Mouse (Mus musculus) neural tube, embryonic 14.5 days (tissue): ENCODE measurements around the gene Gm20388. TPM values are rescaled to one million over a fixed set of nuclear protein-coding genes. Genes with fewer than 3 reads are reported as not detected.

ENCODE experiments used
- ATAC-seq: fragments of 200-750 bp; cut with Nextera tagmentation; 2 replicates; pipeline ENCODE4 v1.8.0; 2017; ENCODE audit warnings: low read depth, mild to moderate bottlenecking, moderate TSS enrichment, moderate library complexity
- H3K27ac ChIP-seq: fragments of 300-500 bp; sonication (generic); 2 replicates; pipeline ENCODE4 v1.5.1; 2014; ENCODE audit warnings: low read depth, mild to moderate bottlenecking, control low read depth, low read length, moderate library complexity, mixed read lengths
- H3K27me3 ChIP-seq: fragments of 300-500 bp; sonication (generic); 2 replicates; pipeline ENCODE4 v1.6.1; 2014; ENCODE audit warnings: low read length; ENCODE audit not compliant: control insufficient read depth, insufficient read depth
- H3K36me3 ChIP-seq: fragments of 300-500 bp; sonication (generic); 2 replicates; pipeline ENCODE4 v1.6.1; 2014; ENCODE audit warnings: low read length, mixed read lengths; ENCODE audit not compliant: control insufficient read depth, insufficient read depth
- H3K4me1 ChIP-seq: fragments of 300-500 bp; sonication (generic); 2 replicates; pipeline ENCODE4 v1.6.1; 2014; ENCODE audit warnings: low read length; ENCODE audit not compliant: control insufficient read depth, insufficient read depth
- H3K4me2 ChIP-seq: fragments of 300-500 bp; sonication (generic); 2 replicates; pipeline ENCODE4 v1.6.1; 2014; ENCODE audit warnings: mild to moderate bottlenecking, low read depth, low read length, control low read depth
- H3K4me3 ChIP-seq: fragments of 300-500 bp; sonication (generic); 2 replicates; pipeline ENCODE4 v1.5.1; 2014; ENCODE audit warnings: low read depth, low read length, control low read depth, mixed read lengths
- H3K9ac ChIP-seq: fragments of 300-500 bp; sonication (generic); replicated peaks from 2 replicates; pipeline ENCODE4 v1.6.1; 2014; ENCODE audit warnings: low read depth, mild to moderate bottlenecking, control low read depth, low read length, mixed read lengths
- H3K9me3 ChIP-seq: fragments of 300-500 bp; sonication (generic); 2 replicates; pipeline ENCODE4 v1.6.1; 2016; ENCODE audit warnings: low read length; ENCODE audit not compliant: control insufficient read depth
- WGBS: fragments of 180-500 bp; shearing (Covaris S2); extraction: QIAGEN DNeasy Blood & Tissue Kit; methylation state at CpG from one replicate; pipeline ENCODE4 v1.1.7; 2014; 5-methylcytosine and 5-hydroxymethylcytosine counted together
- polyA plus RNA-seq: library from polyadenylated mRNA; unstranded; fragments of >200 nt; fragmentation: Nextera tagmentation; extraction: Ambion mirVana; gene quantifications from 2 replicates; pipeline ENCODE4 v1.2.1, GENCODE M21; 2014

Gm20388 gene
- polyA plus RNA-seq, 1 experiment from 2014 or later: 10.3 TPM

GRCm38 (mm10) chr8:124295357-124295756 is 4384.7 kb downstream of the Gm20388 start:
- H3K27ac ChIP-seq: no peak overlapping the region
- ATAC-seq: no peak
- WGBS: 86% methylated on average over 6 of the region's 6 CpGs
- H3K4me3 ChIP-seq: no peak overlapping the region
- H3K27me3 ChIP-seq: no peaks in the 10 kb centered on the region
- no peak overlapping the region for H3K9ac ChIP-seq
- no peaks in the 10 kb centered on the region for H3K36me3 ChIP-seq
- peaks cover 21% of the 10 kb centered on the region for H3K4me1 ChIP-seq
- no peak overlapping the region for H3K4me2 ChIP-seq
- no peaks in the 10 kb centered on the region for H3K9me3 ChIP-seq

- no peak overlapping the region for H3K4me3 ChIP-seq
- H3K4me1 ChIP-seq: no peaks in the 10 kb centered on the region
- H3K27me3 ChIP-seq: no peaks in the 10 kb centered on the region
- ATAC-seq: no peak
- H3K9me3 ChIP-seq: no peaks in the 10 kb centered on the region
- H3K4me2 ChIP-seq: no peak overlapping the region
- H3K27ac ChIP-seq: no peak overlapping the region
- WGBS: 95% methylated on average over 4 of the region's 4 CpGs
- no peak overlapping the region for H3K9ac ChIP-seq
- H3K36me3 ChIP-seq: no peaks in the 10 kb centered on the region
Observed at GRCm38 (mm10) chr8:124301512-124301911, 4390.9 kb downstream of the Gm20388 start.

GRCm38 (mm10) chr8:124301935-124302555 is 4391.4 kb downstream of the Gm20388 start:
- Histone ChIP-seq H3K4me1 (no peaks in the 10 kb centered on the region), H3K27ac (no peak overlapping the region), H3K4me3 (no peak overlapping the region), H3K9ac (no peak overlapping the region), H3K9me3 (no peaks in the 10 kb centered on the region), H3K36me3 (no peaks in the 10 kb centered on the region), H3K27me3 (no peaks in the 10 kb centered on the region), H3K4me2 (no peak overlapping the region)
- no peak for ATAC-seq
- WGBS: 88% methylated on average over 7 of the region's 7 CpGs

- no peak overlapping the region for H3K27ac ChIP-seq
- no peak for ATAC-seq
- H3K4me2 ChIP-seq: no peak overlapping the region
- H3K9ac ChIP-seq: no peak overlapping the region
- H3K4me1 ChIP-seq: no peaks in the 10 kb centered on the region
- WGBS: 83% methylated on average over 15 of the region's 15 CpGs
- H3K27me3 ChIP-seq: no peaks in the 10 kb centered on the region
- no peak overlapping the region for H3K4me3 ChIP-seq
- no peaks in the 10 kb centered on the region for H3K36me3 ChIP-seq
- H3K9me3 ChIP-seq: no peaks in the 10 kb centered on the region
Observed at GRCm38 (mm10) chr8:124303211-124303902, 4392.7 kb downstream of the Gm20388 start.

- H3K9me3 ChIP-seq: no peaks in the 10 kb centered on the region
- no peak overlapping the region for H3K9ac ChIP-seq
- no peak overlapping the region for H3K27ac ChIP-seq
- no peaks in the 10 kb centered on the region for H3K36me3 ChIP-seq
- no peaks in the 10 kb centered on the region for H3K4me1 ChIP-seq
- no peak overlapping the region for H3K4me3 ChIP-seq
- H3K27me3 ChIP-seq: no peaks in the 10 kb centered on the region
- H3K4me2 ChIP-seq: no peak overlapping the region
- WGBS: 54% methylated on average over 4 of the region's 4 CpGs
- ATAC-seq: no peak
Observed at GRCm38 (mm10) chr8:124304141-124304540, 4393.5 kb downstream of the Gm20388 start.

GRCm38 (mm10) chr8:124306574-124306973 is 4395.9 kb downstream of the Gm20388 start:
- Histone ChIP-seq H3K4me1 (no peaks in the 10 kb centered on the region), H3K27me3 (no peaks in the 10 kb centered on the region), H3K4me3 (no peak overlapping the region), H3K36me3 (no peaks in the 10 kb centered on the region), H3K27ac (no peak overlapping the region), H3K4me2 (no peak overlapping the region), H3K9ac (no peak overlapping the region), H3K9me3 (no peaks in the 10 kb centered on the region)
- ATAC-seq: no peak
- 84% methylated on average over 7 of the region's 7 CpGs for WGBS

GRCm38 (mm10) chr8:124307700-124308099 is 4397.1 kb downstream of the Gm20388 start:
- H3K9ac ChIP-seq: no peak overlapping the region
- no peak overlapping the region for H3K27ac ChIP-seq
- no peaks in the 10 kb centered on the region for H3K27me3 ChIP-seq
- H3K36me3 ChIP-seq: no peaks in the 10 kb centered on the region
- no peak overlapping the region for H3K4me3 ChIP-seq
- H3K4me1 ChIP-seq: no peaks in the 10 kb centered on the region
- H3K4me2 ChIP-seq: no peak overlapping the region
- no peaks in the 10 kb centered on the region for H3K9me3 ChIP-seq
- 92% methylated on average over 10 of the region's 10 CpGs for WGBS
- no peak for ATAC-seq

GRCm38 (mm10) chr8:124310509-124310908 is 4399.9 kb downstream of the Gm20388 start:
- Histone ChIP-seq H3K27me3 (no peaks in the 10 kb centered on the region), H3K9ac (no peak overlapping the region), H3K4me1 (peaks cover 12% of the 10 kb centered on the region), H3K4me3 (no peak overlapping the region), H3K27ac (no peak overlapping the region), H3K9me3 (no peaks in the 10 kb centered on the region), H3K36me3 (no peaks in the 10 kb centered on the region), H3K4me2 (no peak overlapping the region)
- 91% methylated on average over 13 of the region's 13 CpGs for WGBS
- ATAC-seq: no peak

- Histone ChIP-seq H3K4me3 (no peak overlapping the region), H3K27ac (no peak overlapping the region), H3K4me1 (peaks cover 13% of the 10 kb centered on the region), H3K9me3 (no peaks in the 10 kb centered on the region), H3K4me2 (no peak overlapping the region), H3K27me3 (no peaks in the 10 kb centered on the region), H3K9ac (no peak overlapping the region), H3K36me3 (no peaks in the 10 kb centered on the region)
- no peak for ATAC-seq
- WGBS: 83% methylated on average over 6 of the region's 6 CpGs
Observed at GRCm38 (mm10) chr8:124311111-124311510, 4400.5 kb downstream of the Gm20388 start.
